Mouse (Mus musculus): ENCODE results near the gene Gsdme.

GRCm38 (mm10) chr6:50299071-50299470, 35.4 kb upstream of the Gsdme start:
- TF ChIP-seq POLR2A (IDR thresholded peaks at IDR 0.05; ENCODE audit: insufficient read depth, low read length) (no peak), CTCF (IDR thresholded peaks at IDR 0.05; ENCODE audit: low read depth, low read length) (peak; percentile 10), EP300 (IDR thresholded peaks at IDR 0.05; ENCODE audit: insufficient read depth, low read depth, low read length) (no peak)

Data from ES-Bruce4 (cell line).